Mouse (Mus musculus): ENCODE data around the gene Lnx2.

DNA sequence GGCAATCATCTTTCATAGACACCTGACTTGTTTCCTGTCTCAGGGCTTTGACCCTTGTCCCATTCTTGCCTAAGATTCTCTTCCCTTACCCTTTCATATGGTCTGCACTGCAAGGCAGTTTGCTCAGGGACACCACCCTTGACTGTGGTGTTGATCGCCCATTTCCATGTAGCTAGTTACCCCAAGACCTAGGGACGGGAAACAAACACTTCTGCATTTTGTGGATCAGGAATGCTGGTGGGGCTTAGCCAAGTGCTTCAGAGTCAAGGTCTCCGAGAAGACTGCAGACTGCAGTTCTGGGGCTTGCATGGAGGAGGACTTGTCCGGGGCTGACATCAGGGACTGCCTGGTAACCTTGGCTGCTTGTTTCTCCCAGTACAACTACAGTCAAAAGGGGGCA is 10.4 kb upstream of the Lnx2 start:
- TF ChIP-seq CTCF (IDR thresholded peaks at IDR 0.05; ENCODE audit: control insufficient read depth, insufficient read depth, insufficient replicate concordance, low read depth, low read length) (no peak), POLR2A (IDR thresholded peaks at IDR 0.05; ENCODE audit: control insufficient read depth, low read depth, low read length) (no peak)

Data from testis, adult 2 months (tissue).